Comparison of ENCODE assay signal across 17 mouse cellular contexts in genomic region chr2:157985611-157986010, GRCm38 (mm10). TPM values are rescaled to one million over a fixed set of nuclear protein-coding genes. Genes with fewer than 3 reads are reported as not detected.
A peak's percentile ranks its signal among the peaks of the same experiment; 100 is the strongest.
DNase-seq lines count a peak whose midpoint lies in the region; ATAC-seq and TF ChIP-seq lines count a peak whose summit lies in the region.
"Had no signal": no experiment of that assay in that cellular context is flagged by ENCODE, and none has a peak within 500 bp of the region (broad histone marks: within the 10 kb centered on the region; RNA-seq: fewer than 3 reads in every experiment).

No protein-coding gene starts in this region.

- H3K4me3 ChIP-seq in forebrain, embryonic 13.5 days, result no peak overlapping the region
- no peak overlapping the region for H3K4me3 ChIP-seq in forebrain, embryonic 11.5 days (ENCODE audit: low read depth, low read length)
- H3K4me3 ChIP-seq in hindbrain, embryonic 13.5 days, result no peak overlapping the region
- H3K4me3 ChIP-seq in hindbrain, postnatal 0 days (ENCODE audit: low read length), result no peak overlapping the region
- H3K4me3 ChIP-seq: embryonic facial prominence, embryonic 15.5 days; lung, embryonic 15.5 days; neural tube, embryonic 12.5 days had no signal

- H3K36me3 ChIP-seq in forebrain, embryonic 13.5 days (ENCODE audit: poor library complexity, severe bottlenecking), result peaks cover 10% of the 10 kb centered on the region
- H3K36me3 ChIP-seq in forebrain, embryonic 11.5 days (ENCODE audit: control insufficient read depth, insufficient read depth, low read length), result no peaks in the 10 kb centered on the region
- peaks cover 12% of the 10 kb centered on the region for H3K36me3 ChIP-seq in hindbrain, embryonic 13.5 days
- H3K36me3 ChIP-seq in hindbrain, postnatal 0 days (ENCODE audit: insufficient read depth, low read length), result no peaks in the 10 kb centered on the region

- H3K27me3 ChIP-seq in forebrain, embryonic 13.5 days, result no peaks in the 10 kb centered on the region
- no peaks in the 10 kb centered on the region for H3K27me3 ChIP-seq in forebrain, embryonic 11.5 days (ENCODE audit: control insufficient read depth, insufficient read depth, low read length)
- no peaks in the 10 kb centered on the region for H3K27me3 ChIP-seq in hindbrain, embryonic 13.5 days
- no peaks in the 10 kb centered on the region for H3K27me3 ChIP-seq in hindbrain, postnatal 0 days (ENCODE audit: insufficient read depth, low read length)
- H3K27me3 ChIP-seq: embryonic facial prominence, embryonic 15.5 days; lung, embryonic 15.5 days; neural tube, embryonic 12.5 days; Patski had no signal

- H3K4me2 ChIP-seq in forebrain, embryonic 13.5 days, result no peak overlapping the region
- H3K4me2 ChIP-seq in forebrain, embryonic 11.5 days (ENCODE audit: low read depth, low read length, severe bottlenecking), result no peak overlapping the region
- H3K4me2 ChIP-seq in hindbrain, embryonic 13.5 days, result no peak overlapping the region
- no peak overlapping the region for H3K4me2 ChIP-seq in hindbrain, postnatal 0 days (ENCODE audit: low read depth, low read length)
- H3K4me2 ChIP-seq: embryonic facial prominence, embryonic 15.5 days; liver, embryonic 11.5 days; lung, embryonic 15.5 days; neural tube, embryonic 12.5 days had no signal

- H3K9ac ChIP-seq in forebrain, embryonic 13.5 days, result no peak overlapping the region
- H3K9ac ChIP-seq in forebrain, embryonic 11.5 days (ENCODE audit: low read length), result no peak overlapping the region
- H3K9ac ChIP-seq in hindbrain, embryonic 13.5 days, result no peak overlapping the region
- no peak overlapping the region for H3K9ac ChIP-seq in hindbrain, postnatal 0 days (replicated peaks; ENCODE audit: low read length)
- H3K9ac ChIP-seq: embryonic facial prominence, embryonic 15.5 days; lung, embryonic 15.5 days; neural tube, embryonic 12.5 days had no signal

- peak overlapping the region; percentile 40 for H3K27ac ChIP-seq in forebrain, embryonic 13.5 days
- H3K27ac ChIP-seq in forebrain, embryonic 11.5 days (ENCODE audit: low read depth, low read length), result no peak overlapping the region
- peak overlapping the region; percentile 26; the same call in 1 of the 2 replicates for H3K27ac ChIP-seq in hindbrain, embryonic 13.5 days
- no peak overlapping the region for H3K27ac ChIP-seq in hindbrain, postnatal 0 days
- H3K27ac ChIP-seq: embryonic facial prominence, embryonic 15.5 days; lung, embryonic 15.5 days; neural tube, embryonic 12.5 days had no signal

- ATAC-seq in forebrain, embryonic 13.5 days, result no peak
- ATAC-seq in forebrain, embryonic 11.5 days (replicated peaks; ENCODE audit: low FRiP score), result no peak
- ATAC-seq in hindbrain, embryonic 13.5 days (ENCODE audit: low FRiP score), result no peak
- no peak for ATAC-seq in hindbrain, postnatal 0 days
- ATAC-seq: Patski had no signal

- H3K9me3 ChIP-seq in forebrain, embryonic 13.5 days (replicated peaks), result no peaks in the 10 kb centered on the region
- no peaks in the 10 kb centered on the region for H3K9me3 ChIP-seq in forebrain, embryonic 11.5 days (ENCODE audit: control insufficient read depth, low read length)
- no peaks in the 10 kb centered on the region for H3K9me3 ChIP-seq in hindbrain, embryonic 13.5 days
- no peaks in the 10 kb centered on the region for H3K9me3 ChIP-seq in hindbrain, postnatal 0 days (ENCODE audit: low read length)
- H3K9me3 ChIP-seq: embryonic facial prominence, embryonic 15.5 days; lung, embryonic 15.5 days; neural tube, embryonic 12.5 days had no signal

- H3K4me1 ChIP-seq in forebrain, embryonic 13.5 days, result peaks cover 13% of the 10 kb centered on the region; the same call in 1 of the 2 replicates
- no peaks in the 10 kb centered on the region for H3K4me1 ChIP-seq in forebrain, embryonic 11.5 days (replicated peaks; ENCODE audit: control insufficient read depth, insufficient read depth, low read length)
- peaks cover 54% of the 10 kb centered on the region for H3K4me1 ChIP-seq in hindbrain, embryonic 13.5 days (replicated peaks)
- H3K4me1 ChIP-seq in hindbrain, postnatal 0 days (ENCODE audit: insufficient read depth, low read length), result no peaks in the 10 kb centered on the region
- H3K4me1 ChIP-seq: embryonic facial prominence, embryonic 15.5 days; lung, embryonic 15.5 days had no signal

- 78% methylated on average over 4 of the region's 4 CpGs for WGBS in forebrain, embryonic 13.5 days
- 94% methylated on average over 4 of the region's 4 CpGs for WGBS in forebrain, embryonic 11.5 days
- 82% methylated on average over 4 of the region's 4 CpGs for WGBS in hindbrain, embryonic 13.5 days
- 55% methylated on average over 4 of the region's 4 CpGs for WGBS in hindbrain, postnatal 0 days

- TF ChIP-seq CTCF in hindbrain, postnatal 0 days (IDR thresholded peaks at IDR 0.05; ENCODE audit: low read depth), result no peak

- no peak for DNase-seq in forebrain, embryonic 11.5 days (ENCODE audit: low spot score)
- DNase-seq in hindbrain, postnatal 0 days (ENCODE audit: low spot score), result no peak
- peak; percentile 61 for DNase-seq in brain, adult 2 months (ENCODE audit: low read depth, low spot score)
- peak; percentile 15 to 28 for DNase-seq in cerebellum, postnatal 36 days
- no peak for DNase-seq in gastrocnemius, adult 18-20 months (ENCODE audit: low spot score)
- no peak for DNase-seq in kidney, postnatal 36 days
- DNase-seq: kidney, adult 2 months; kidney, postnatal 4 days; retina, postnatal 1 day; thymus, postnatal 36 days had no signal

RNA-seq across cellular contexts. Expression of gene Tti1, which starts 42.6 kb away (rescaled TPM):
- polyA plus RNA-seq in forebrain, embryonic 13.5 days (2015; fragmentation: Nextera tagmentation; extraction: Ambion mirVana), result 21.0 and 25.9 TPM in 2 replicates
- 39.3 and 40.2 TPM in 2 replicates for polyA plus RNA-seq in forebrain, embryonic 11.5 days (2014; fragmentation: Nextera tagmentation; extraction: Ambion mirVana)
- 17.7 and 18.5 TPM in 2 replicates for polyA plus RNA-seq in hindbrain, embryonic 13.5 days (2015; fragmentation: Nextera tagmentation; extraction: Ambion mirVana)
- total RNA-seq in hindbrain, postnatal 0 days (2014; rRNA removed), result 18.2 and 19.4 TPM in 2 replicates
- 9.5 and 10.3 TPM in 2 replicates for polyA plus RNA-seq in hindbrain, postnatal 0 days (2015; fragmentation: Nextera tagmentation; extraction: Ambion mirVana)
- total RNA-seq in gastrocnemius, adult 18-20 months (2021), result 10 to 100 TPM; 19.3 to 25.4 TPM

RNA-seq across cellular contexts. Expression of gene Rprd1b, which starts 42.7 kb away (rescaled TPM):
- 51.3 and 54.2 TPM in 2 replicates for polyA plus RNA-seq in forebrain, embryonic 13.5 days (2015; fragmentation: Nextera tagmentation; extraction: Ambion mirVana)
- polyA plus RNA-seq in forebrain, embryonic 11.5 days (2014; fragmentation: Nextera tagmentation; extraction: Ambion mirVana), result 63.8 and 65.6 TPM in 2 replicates
- polyA plus RNA-seq in hindbrain, embryonic 13.5 days (2015; fragmentation: Nextera tagmentation; extraction: Ambion mirVana), result 37.3 and 39.8 TPM in 2 replicates
- 26.3 and 31.3 TPM in 2 replicates for total RNA-seq in hindbrain, postnatal 0 days (2014; rRNA removed)
- 19.8 and 20.4 TPM in 2 replicates for polyA plus RNA-seq in hindbrain, postnatal 0 days (2015; fragmentation: Nextera tagmentation; extraction: Ambion mirVana)
- 10 to 100 TPM; 23.2 to 29.3 TPM for total RNA-seq in gastrocnemius, adult 18-20 months (2021)

Comparison
In these comparisons a context has a peak if more than half of its experiments do, and no peak if none do; other contexts are left out.
1. H3K27ac ChIP-seq: peak in forebrain, embryonic 13.5 days (single experiment) and hindbrain, embryonic 13.5 days (single experiment); none in forebrain, embryonic 11.5 days (single experiment) and hindbrain, postnatal 0 days (single experiment).
2. DNase-seq: peak in brain, adult 2 months (single experiment) and cerebellum, postnatal 36 days (2 of 2); none in forebrain, embryonic 11.5 days (single experiment), hindbrain, postnatal 0 days (single experiment), gastrocnemius, adult 18-20 months (single experiment) and kidney, postnatal 36 days (0 of 2).